Comparison of ENCODE assay signal across 8 mouse cellular contexts in genomic region chr12:70975406-70975805, GRCm38 (mm10). TPM values are rescaled to one million over a fixed set of nuclear protein-coding genes. Genes with fewer than 3 reads are reported as not detected.
A peak's percentile ranks its signal among the peaks of the same experiment; 100 is the strongest.
DNase-seq lines count a peak whose midpoint lies in the region; ATAC-seq and TF ChIP-seq lines count a peak whose summit lies in the region.

No protein-coding gene starts in this region.

- H3K9ac ChIP-seq in heart, embryonic 11.5 days (ENCODE audit: low read depth, low read length) = peak overlapping the region; percentile 93
- H3K9ac ChIP-seq in liver, adult 2 months (ENCODE audit: low read depth, low read length) = peak overlapping the region; percentile 83
- peak overlapping the region; percentile 97 for H3K9ac ChIP-seq in stomach, embryonic 16.5 days (ENCODE audit: low read length)

- peak overlapping the region; percentile 79 for H3K4me2 ChIP-seq in heart, embryonic 11.5 days
- peak overlapping the region; percentile 85 for H3K4me2 ChIP-seq in stomach, embryonic 16.5 days (ENCODE audit: low read depth, low read length)

- H3K79me2 ChIP-seq in liver, adult 2 months (ENCODE audit: control insufficient read depth, insufficient read depth, low read length) = peaks cover 24% of the 10 kb centered on the region; the same call in 1 of the 2 replicates

- H3K27ac ChIP-seq in heart, embryonic 11.5 days (ENCODE audit: low read depth, low read length) = peak overlapping the region; percentile 96
- H3K27ac ChIP-seq in embryonic fibroblast, embryonic 13.5 days (ENCODE audit: insufficient read depth, low read length) = peak overlapping the region; percentile 91
- H3K27ac ChIP-seq in liver, adult 2 months (replicated peaks; ENCODE audit: insufficient read depth, low read depth, low read length) = peak overlapping the region; percentile 82
- H3K27ac ChIP-seq in stomach, embryonic 16.5 days (ENCODE audit: low read length) = peak overlapping the region; percentile 97

- ATAC-seq in heart, embryonic 11.5 days (replicated peaks; ENCODE audit: insufficient number of reproducible peaks, low FRiP score, low TSS enrichment) = no peak
- ATAC-seq in stomach, embryonic 16.5 days (ENCODE audit: insufficient read depth, low FRiP score) = no peak

- TF ChIP-seq POLR2A in embryonic fibroblast, embryonic 13.5 days (IDR thresholded peaks at IDR 0.05; ENCODE audit: low read depth, low read length) = no peak
- TF ChIP-seq POLR2A in liver, adult 2 months (IDR thresholded peaks at IDR 0.05; ENCODE audit: extremely low read depth, insufficient read depth, low read length) = no peak

- no peaks in the 10 kb centered on the region for H3K27me3 ChIP-seq in heart, embryonic 11.5 days (ENCODE audit: control insufficient read depth, insufficient read depth, low read length)
- no peaks in the 10 kb centered on the region for H3K27me3 ChIP-seq in E14TG2a.4 (ENCODE audit: insufficient read depth, low read length)
- no peaks in the 10 kb centered on the region for H3K27me3 ChIP-seq in liver, adult 2 months (ENCODE audit: control insufficient read depth, insufficient read depth, low read length)
- H3K27me3 ChIP-seq in stomach, embryonic 16.5 days (ENCODE audit: control insufficient read depth, insufficient read depth, low read length) = no peaks in the 10 kb centered on the region

- H3K4me1 ChIP-seq in heart, embryonic 11.5 days (ENCODE audit: control insufficient read depth, insufficient read depth, low read length) = peaks cover 4% of the 10 kb centered on the region; the same call in 1 of the 2 replicates
- peaks cover 45% of the 10 kb centered on the region for H3K4me1 ChIP-seq in E14TG2a.4 (replicated peaks; ENCODE audit: low read depth, low read length)
- peaks cover 2% of the 10 kb centered on the region; the same call in 1 of the 2 replicates for H3K4me1 ChIP-seq in embryonic fibroblast, embryonic 13.5 days (ENCODE audit: control insufficient read depth, insufficient read depth, low read length)
- peaks cover 22% of the 10 kb centered on the region for H3K4me1 ChIP-seq in liver, adult 2 months (ENCODE audit: control insufficient read depth, insufficient read depth, low read length)
- peaks cover 13% of the 10 kb centered on the region for H3K4me1 ChIP-seq in stomach, embryonic 16.5 days (ENCODE audit: control insufficient read depth, insufficient read depth, low read length)

- peak overlapping the region; percentile 77 for H3K4me3 ChIP-seq in heart, embryonic 11.5 days (ENCODE audit: low read depth, low read length)
- H3K4me3 ChIP-seq in E14TG2a.4 (replicated peaks; ENCODE audit: low read length) = peak overlapping the region; percentile 96
- peak overlapping the region; percentile 90 for H3K4me3 ChIP-seq in embryonic fibroblast, embryonic 13.5 days (ENCODE audit: insufficient read depth, low read length)
- peak overlapping the region; percentile 70 for H3K4me3 ChIP-seq in liver, adult 2 months (ENCODE audit: insufficient read depth, low read depth, low read length)
- H3K4me3 ChIP-seq in stomach, embryonic 16.5 days (replicated peaks; ENCODE audit: low read length) = peak overlapping the region; percentile 93

- no peak for DNase-seq in heart, adult 9 months (ENCODE audit: low spot score in 2 of 2)
- no peak for DNase-seq in liver, adult 2 months (ENCODE audit: extremely low read depth, low read depth, low spot score)
- DNase-seq in layer of hippocampus, adult 9-10 months (ENCODE audit: low spot score) = no peak
- DNase-seq in left cerebral cortex, adult 18-20 months (ENCODE audit: low spot score in 2 of 2) = no peak

- TF ChIP-seq CTCF in E14TG2a.4 (conservative IDR thresholded peaks at IDR 0.05; ENCODE audit: low read length) = no peak
- no peak for TF ChIP-seq CTCF in embryonic fibroblast, embryonic 13.5 days (IDR thresholded peaks at IDR 0.05; ENCODE audit: borderline replicate concordance, insufficient read depth, low read length)
- TF ChIP-seq CTCF in liver, adult 2 months (IDR thresholded peaks at IDR 0.05; ENCODE audit: low read depth, low read length) = no peak

- WGBS in heart, embryonic 11.5 days (ENCODE audit: insufficient replicate concordance) = 12% methylated on average over 10 of the region's 10 CpGs
- WGBS in liver, adult 2 months = 4% methylated on average over 10 of the region's 10 CpGs
- WGBS in stomach, embryonic 16.5 days = 16% methylated on average over 10 of the region's 10 CpGs

- H3K36me3 ChIP-seq in heart, embryonic 11.5 days (ENCODE audit: control insufficient read depth, insufficient read depth, low read length) = peaks cover 6% of the 10 kb centered on the region; the same call in 1 of the 2 replicates
- peaks cover 30% of the 10 kb centered on the region for H3K36me3 ChIP-seq in E14TG2a.4 (ENCODE audit: insufficient read depth, low read length)
- H3K36me3 ChIP-seq in liver, adult 2 months (ENCODE audit: control insufficient read depth, insufficient read depth, low read length) = peaks cover 13% of the 10 kb centered on the region
- H3K36me3 ChIP-seq in stomach, embryonic 16.5 days (ENCODE audit: control insufficient read depth, insufficient read depth, low read length) = no peaks in the 10 kb centered on the region

- H3K9me3 ChIP-seq in heart, embryonic 11.5 days (replicated peaks; ENCODE audit: control insufficient read depth, low read length) = no peaks in the 10 kb centered on the region
- H3K9me3 ChIP-seq in E14TG2a.4 (ENCODE audit: low read length) = no peaks in the 10 kb centered on the region
- no peaks in the 10 kb centered on the region for H3K9me3 ChIP-seq in stomach, embryonic 16.5 days (replicated peaks; ENCODE audit: control insufficient read depth, low read length)

RNA-seq across cellular contexts. Expression of gene Psma3, which starts 1.0 kb away (rescaled TPM):
- polyA plus RNA-seq in heart, embryonic 11.5 days (2014; fragmentation: Nextera tagmentation; extraction: Ambion mirVana) = 464 and 474 TPM in 2 replicates
- 417 and 446 TPM in 2 replicates for polyA plus RNA-seq in embryonic fibroblast, embryonic 13.5 days (2011; ENCODE audit: insufficient read length, low read depth, missing spikeins)
- 204 and 240 TPM in 2 replicates for total RNA-seq in liver, adult 2 months (2014; rRNA removed)
- 27.7 and 28.9 TPM in 2 replicates for polyA plus RNA-seq in liver, adult 2 months (2012; rRNA removed)
- 503 and 542 TPM in 2 replicates for polyA plus RNA-seq in stomach, embryonic 16.5 days (2015; fragmentation: Nextera tagmentation; extraction: Ambion mirVana)
- 100 to 1,000 TPM; 177 to 197 TPM for total RNA-seq in left cerebral cortex, adult 18-20 months (2021)

RNA-seq across cellular contexts. Expression of gene Actr10, which starts 37.7 kb away (rescaled TPM):
- polyA plus RNA-seq in heart, embryonic 11.5 days (2014; fragmentation: Nextera tagmentation; extraction: Ambion mirVana) = 201 and 216 TPM in 2 replicates
- polyA plus RNA-seq in embryonic fibroblast, embryonic 13.5 days (2011; ENCODE audit: insufficient read length, low read depth, missing spikeins) = 230 and 238 TPM in 2 replicates
- total RNA-seq in liver, adult 2 months (2014; rRNA removed) = 26.8 and 31.0 TPM in 2 replicates
- 17.3 and 19.2 TPM in 2 replicates for polyA plus RNA-seq in liver, adult 2 months (2012; rRNA removed)
- polyA plus RNA-seq in stomach, embryonic 16.5 days (2015; fragmentation: Nextera tagmentation; extraction: Ambion mirVana) = 207 and 219 TPM in 2 replicates
- total RNA-seq in left cerebral cortex, adult 18-20 months (2021) = 100 to 1,000 TPM; 165 to 169 TPM

RNA-seq across cellular contexts. Expression of gene Arid4a, which starts 40.4 kb away (rescaled TPM):
- polyA plus RNA-seq in heart, embryonic 11.5 days (2014; fragmentation: Nextera tagmentation; extraction: Ambion mirVana) = 27.1 and 28.8 TPM in 2 replicates
- polyA plus RNA-seq in embryonic fibroblast, embryonic 13.5 days (2011; ENCODE audit: insufficient read length, low read depth, missing spikeins) = 14.0 and 17.7 TPM in 2 replicates
- total RNA-seq in liver, adult 2 months (2014; rRNA removed) = 6.6 and 6.8 TPM in 2 replicates
- 1.3 TPM in 2 replicates for polyA plus RNA-seq in liver, adult 2 months (2012; rRNA removed)
- 35.7 and 40.4 TPM in 2 replicates for polyA plus RNA-seq in stomach, embryonic 16.5 days (2015; fragmentation: Nextera tagmentation; extraction: Ambion mirVana)
- total RNA-seq in left cerebral cortex, adult 18-20 months (2021) = 10 to 100 TPM; 37.2 to 38.9 TPM

Comparison
In these comparisons a context has a peak if more than half of its experiments do, and no peak if none do; other contexts are left out.
1. RNA of gene Psma3, which starts 1.0 kb away (polyA plus RNA-seq): 503 to 542 TPM in stomach, embryonic 16.5 days, 464 to 474 TPM in heart, embryonic 11.5 days and 417 to 446 TPM in embryonic fibroblast, embryonic 13.5 days; 27.7 to 28.9 TPM in liver, adult 2 months; every median in the first group is over 10 times any median in the second.
2. Peak in every context shown above with its lines, with median percentiles within 50 percentile points of each other: H3K27ac ChIP-seq, H3K4me3 ChIP-seq and H3K9ac ChIP-seq.